Mouse (Mus musculus) megakaryocyte, embryonic 14.5 days (primary cell): ENCODE data around the gene Egfem1.

Experiments
- FLI1 ChIP-seq: IDR thresholded peaks from 2 replicates; pipeline ENCODE4 v1.6.1; 2012; ENCODE audit warnings: low read length, inconsistent platforms, mixed read lengths
- GATA1 ChIP-seq: IDR thresholded peaks from 3 replicates; pipeline ENCODE4 v1.6.1; 2012; ENCODE audit warnings: mixed read lengths, low read length, inconsistent platforms, borderline replicate concordance

GRCm38 (mm10) chr3:29578055-29578860 lies 496.4 kb downstream of the Egfem1 start:
- TF ChIP-seq GATA1 (no peak), FLI1 (no peak)
